Mouse (Mus musculus) embryonic facial prominence, embryonic 13.5 days (tissue): Measurements from ENCODE around the gene Ryk. TPM values are rescaled to one million over a fixed set of nuclear protein-coding genes. Genes with fewer than 3 reads are reported as not detected.

Experiments used
- ATAC-seq: fragments of 200-750 bp; cut with Nextera tagmentation; 2 replicates; pipeline ENCODE4 v1.8.0; 2017; ENCODE audit warnings: low read depth; ENCODE audit not compliant: insufficient number of reproducible peaks, insufficient read depth, low FRiP score, low TSS enrichment
- H3K27ac ChIP-seq: fragments of 300-500 bp; sonication (generic); 2 replicates; pipeline ENCODE4 v1.5.1; 2015; ENCODE audit warnings: moderate library complexity, mild to moderate bottlenecking, inconsistent platforms
- H3K27me3 ChIP-seq: fragments of 300-500 bp; sonication (generic); 2 replicates; pipeline ENCODE4 v1.6.1; 2015; ENCODE audit warnings: mild to moderate bottlenecking, inconsistent platforms
- H3K36me3 ChIP-seq: fragments of 300-500 bp; sonication (generic); 2 replicates; pipeline ENCODE4 v1.6.1; 2015; ENCODE audit warnings: mild to moderate bottlenecking, inconsistent platforms
- H3K4me1 ChIP-seq: fragments of 300-500 bp; sonication (generic); 2 replicates; pipeline ENCODE4 v1.6.1; 2015; ENCODE audit warnings: inconsistent platforms
- H3K4me2 ChIP-seq: fragments of 300-500 bp; sonication (generic); 2 replicates; pipeline ENCODE4 v1.6.1; 2015; ENCODE audit warnings: moderate library complexity, mild to moderate bottlenecking, inconsistent platforms
- H3K4me3 ChIP-seq: fragments of 300-500 bp; sonication (generic); 2 replicates; pipeline ENCODE4 v1.5.1; 2015; ENCODE audit warnings: mild to moderate bottlenecking, inconsistent platforms
- H3K9ac ChIP-seq: fragments of 300-500 bp; sonication (generic); 2 replicates; pipeline ENCODE4 v1.6.1; 2015; ENCODE audit warnings: mild to moderate bottlenecking, inconsistent platforms
- H3K9me3 ChIP-seq: fragments of 300-500 bp; sonication (generic); 2 replicates; pipeline ENCODE4 v1.6.1; 2016; ENCODE audit warnings: inconsistent platforms
- WGBS: fragments of 180-500 bp; shearing (Covaris S2); methylation state at CpG from one replicate; pipeline ENCODE4 v1.1.7; 2015; ENCODE audit warnings: mixed read lengths; 5-methylcytosine and 5-hydroxymethylcytosine counted together
- polyA plus RNA-seq: library from polyadenylated mRNA; unstranded; fragments of >200 nt; fragmentation: Nextera tagmentation; extraction: Ambion mirVana; gene quantifications from 2 replicates; pipeline ENCODE4 v1.2.1, GENCODE M21; 2015

Gene Ryk
- polyA plus RNA-seq, 1 experiment from 2014 or later, result 25.4 TPM

GRCm38 (mm10) chr9:102877916-102878315 lies 43.2 kb downstream of the Ryk start:
- Histone ChIP-seq H3K4me1 (0 out of 2 replicates have a peak, but pooled peaks cover 5% of the 10 kb centered on the region), H3K27ac (no peak overlapping the region), H3K27me3 (no peaks in the 10 kb centered on the region), H3K4me2 (no peak overlapping the region), H3K4me3 (no peak overlapping the region), H3K9ac (no peak overlapping the region), H3K36me3 (peaks cover 68% of the 10 kb centered on the region), H3K9me3 (no peaks in the 10 kb centered on the region)
- WGBS, result 74% methylated on average over 9 of the region's 9 CpGs
- ATAC-seq, result no peak

- WGBS, result 55% methylated on average over 8 of the region's 8 CpGs
- Histone ChIP-seq H3K4me3 (no peak overlapping the region), H3K36me3 (peaks cover 71% of the 10 kb centered on the region), H3K27me3 (no peaks in the 10 kb centered on the region), H3K9me3 (no peaks in the 10 kb centered on the region), H3K27ac (no peak overlapping the region), H3K4me2 (no peak overlapping the region), H3K9ac (no peak overlapping the region), H3K4me1 (0 out of 2 replicates have a peak, but pooled peaks cover 5% of the 10 kb centered on the region)
- no peak for ATAC-seq
These were observed 44.8 kb downstream of the Ryk start for GRCm38 (mm10) chr9:102879545-102879944.

- no peaks in the 10 kb centered on the region for H3K9me3 ChIP-seq
- no peak for ATAC-seq
- no peak overlapping the region for H3K4me2 ChIP-seq
- H3K27me3 ChIP-seq, result no peaks in the 10 kb centered on the region
- no peaks in the 10 kb centered on the region for H3K4me1 ChIP-seq
- H3K9ac ChIP-seq, result no peak overlapping the region
- H3K27ac ChIP-seq, result no peak overlapping the region
- no peak overlapping the region for H3K4me3 ChIP-seq
- peaks cover 47% of the 10 kb centered on the region for H3K36me3 ChIP-seq
- WGBS, result 85% methylated on average over 9 of the region's 9 CpGs
These were observed 50.0 kb downstream of the Ryk start for GRCm38 (mm10) chr9:102884703-102885102.

GRCm38 (mm10) chr9:102890166-102890565 lies 55.4 kb downstream of the Ryk start:
- ATAC-seq, result no peak
- Histone ChIP-seq H3K4me2 (no peak overlapping the region), H3K9me3 (no peaks in the 10 kb centered on the region), H3K4me3 (no peak overlapping the region), H3K27me3 (no peaks in the 10 kb centered on the region), H3K27ac (no peak overlapping the region), H3K36me3 (peaks cover 45% of the 10 kb centered on the region), H3K9ac (no peak overlapping the region), H3K4me1 (no peaks in the 10 kb centered on the region)
- 81% methylated on average over 9 of the region's 9 CpGs for WGBS

GRCm38 (mm10) chr9:102892480-102893355 lies 58.0 kb downstream of the Ryk start:
- WGBS, result 91% methylated on average over 7 of the region's 7 CpGs
- no peak for ATAC-seq

GRCm38 (mm10) chr9:102893356-102893870 lies 58.7 kb downstream of the Ryk start:
- Histone ChIP-seq H3K9me3 (no peaks in the 10 kb centered on the region), H3K27ac (no peak overlapping the region), H3K36me3 (peaks cover 57% of the 10 kb centered on the region), H3K4me3 (no peak overlapping the region), H3K27me3 (no peaks in the 10 kb centered on the region), H3K4me1 (no peaks in the 10 kb centered on the region), H3K4me2 (no peak overlapping the region), H3K9ac (no peak overlapping the region)
- 91% methylated on average over 11 of the region's 11 CpGs for WGBS
- ATAC-seq, result no peak

More at GRCm38 (mm10) chr9:102892480-102893355, 58.0 kb downstream of the Ryk start:
- H3K9ac ChIP-seq, result no peak overlapping the region
- H3K4me3 ChIP-seq, result no peak overlapping the region
- no peak overlapping the region for H3K4me2 ChIP-seq
- no peaks in the 10 kb centered on the region for H3K27me3 ChIP-seq
- no peaks in the 10 kb centered on the region for H3K9me3 ChIP-seq
- peaks cover 50% of the 10 kb centered on the region for H3K36me3 ChIP-seq
- H3K27ac ChIP-seq, result no peak overlapping the region
- H3K4me1 ChIP-seq, result no peaks in the 10 kb centered on the region

- no peaks in the 10 kb centered on the region for H3K4me1 ChIP-seq
- no peak overlapping the region for H3K9ac ChIP-seq
- H3K27ac ChIP-seq, result no peak overlapping the region
- whole genome bisulfite sequencing, result 89% methylated on average over 6 of the region's 6 CpGs
- ATAC-seq, result no peak
- H3K4me3 ChIP-seq, result no peak overlapping the region
- no peaks in the 10 kb centered on the region for H3K9me3 ChIP-seq
- H3K36me3 ChIP-seq, result peaks cover 64% of the 10 kb centered on the region
- H3K4me2 ChIP-seq, result no peak overlapping the region
- H3K27me3 ChIP-seq, result no peaks in the 10 kb centered on the region
These were observed 65.2 kb downstream of the Ryk start for GRCm38 (mm10) chr9:102899916-102900315.

GRCm38 (mm10) chr9:102902308-102902707 lies 67.6 kb downstream of the Ryk start:
- Histone ChIP-seq H3K9ac (no peak overlapping the region), H3K4me1 (no peaks in the 10 kb centered on the region), H3K27me3 (no peaks in the 10 kb centered on the region), H3K27ac (no peak overlapping the region), H3K9me3 (no peaks in the 10 kb centered on the region), H3K4me2 (no peak overlapping the region), H3K36me3 (peaks cover 73% of the 10 kb centered on the region), H3K4me3 (no peak overlapping the region)
- no peak for ATAC-seq
- 92% methylated on average over 7 of the region's 7 CpGs for WGBS

- H3K4me1 ChIP-seq, result no peaks in the 10 kb centered on the region
- H3K4me3 ChIP-seq, result no peak overlapping the region
- H3K9me3 ChIP-seq, result no peaks in the 10 kb centered on the region
- H3K36me3 ChIP-seq, result peaks cover 68% of the 10 kb centered on the region
- H3K27me3 ChIP-seq, result no peaks in the 10 kb centered on the region
- H3K27ac ChIP-seq, result no peak overlapping the region
- no peak overlapping the region for H3K4me2 ChIP-seq
- no peak for ATAC-seq
- H3K9ac ChIP-seq, result no peak overlapping the region
- 83% methylated on average over 6 of the region's 6 CpGs for WGBS
These were observed 70.2 kb downstream of the Ryk start for GRCm38 (mm10) chr9:102904952-102905351.

GRCm38 (mm10) chr9:102906781-102907180 lies 72.1 kb downstream of the Ryk start:
- WGBS, result 88% methylated on average over 12 of the region's 12 CpGs
- no peak overlapping the region for H3K9ac ChIP-seq
- no peaks in the 10 kb centered on the region for H3K4me1 ChIP-seq
- H3K27me3 ChIP-seq, result no peaks in the 10 kb centered on the region
- H3K27ac ChIP-seq, result no peak overlapping the region
- no peak overlapping the region for H3K4me3 ChIP-seq
- no peaks in the 10 kb centered on the region for H3K9me3 ChIP-seq
- no peak for ATAC-seq
- no peak overlapping the region for H3K4me2 ChIP-seq
- peaks cover 81% of the 10 kb centered on the region for H3K36me3 ChIP-seq

GRCm38 (mm10) chr9:102907521-102908246 lies 73.0 kb downstream of the Ryk start:
- Histone ChIP-seq H3K9me3 (no peaks in the 10 kb centered on the region), H3K27me3 (no peaks in the 10 kb centered on the region), H3K4me3 (no peak overlapping the region), H3K36me3 (peaks cover 85% of the 10 kb centered on the region), H3K27ac (no peak overlapping the region), H3K9ac (no peak overlapping the region), H3K4me1 (no peaks in the 10 kb centered on the region), H3K4me2 (no peak overlapping the region)
- WGBS, result 79% methylated on average over 11 of the region's 11 CpGs
- no peak for ATAC-seq
